Mouse (Mus musculus) heart, postnatal 25 days (tissue): ENCODE results near the gene Dus1l. TPM values are rescaled to one million over a fixed set of nuclear protein-coding genes. Genes with fewer than 3 reads are reported as not detected.
"Not testable (repeated sequence)": the region's sequence is repeated elsewhere in the genome, so short reads cannot be mapped to it uniquely, and the experiment has no call there.

Experiments
- DNase-seq: peaks from one replicate; pipeline ENCODE4 v3.0.0; 2022; ENCODE audit warnings: low spot score
- intact Hi-C: fragments of 180-260 bp; cut with DNase I; formaldehyde crosslinking; loops from one replicate; pipeline ENCODE4 v1.15.1; 2025
- total RNA-seq, 2 experiments: library from RNA; stranded (reverse); gene quantifications; 2 replicates each; pipeline ENCODE4 v1.2.3; 2021

The Dus1l gene
- total RNA-seq = 10 to 100 TPM; 26.8 to 27.8 TPM

- peak; percentile 89 for DNase-seq
- intact Hi-C loops = loop anchor here (1.0 kb wide), 1 partner anchor 12 kb away; the partner anchor contains the start of genes Gps1 and Rfng
Observed at GRCm38 (mm10) chr11:120795756-120796613, at the start of gene Dus1l. TSS of gene Dus1l (minus strand) at chr11:120796403.

GRCm38 (mm10) chr11:120844329-120844728 lies 48.1 kb upstream of the Dus1l start:
- intact Hi-C loops = no loop called here
- DNase-seq = no peak

- DNase-seq = no peak
- intact Hi-C loops = no loop called here
Observed at GRCm38 (mm10) chr11:120833555-120834280, 37.5 kb upstream of the Dus1l start.

GRCm38 (mm10) chr11:120832962-120833361 lies 36.8 kb upstream of the Dus1l start:
- intact Hi-C loops, DNase-seq: not testable (repeated sequence)

- no peak for DNase-seq
- intact Hi-C loops = no loop called here
Observed at GRCm38 (mm10) chr11:120831659-120832440, 35.6 kb upstream of the Dus1l start.

- no peak for DNase-seq
- intact Hi-C loops = no loop called here
Observed at GRCm38 (mm10) chr11:120830686-120831085, 34.5 kb upstream of the Dus1l start.

- intact Hi-C loops = no loop called here
- no peak for DNase-seq
Observed at GRCm38 (mm10) chr11:120829757-120830532, 33.7 kb upstream of the Dus1l start.

- intact Hi-C loops = no loop called here
- no peak for DNase-seq
Observed at GRCm38 (mm10) chr11:120828416-120828815, 32.2 kb upstream of the Dus1l start.

- intact Hi-C loops = no loop called here
- no peak for DNase-seq
Observed at GRCm38 (mm10) chr11:120826016-120826953, 30.1 kb upstream of the Dus1l start.

- DNase-seq = no peak
- intact Hi-C loops = loop anchor here (2.0 kb wide), 1 partner anchor 79 kb away; no protein-coding TSS in a partner anchor
Observed at GRCm38 (mm10) chr11:120825289-120825863, 29.2 kb upstream of the Dus1l start.

- intact Hi-C loops = loop anchor here (2.0 kb wide), 1 partner anchor 80 kb away; no protein-coding TSS in a partner anchor
- no peak for DNase-seq
Observed at GRCm38 (mm10) chr11:120824787-120825288, 28.6 kb upstream of the Dus1l start.

GRCm38 (mm10) chr11:120823956-120824786 lies 28.0 kb upstream of the Dus1l start, which contains the start of gene Fasn:
TSS of gene Fasn (minus strand) at chr11:120824547.
- intact Hi-C loops = loop anchor here (2.0 kb wide), 1 partner anchor 81 kb away; no protein-coding TSS in a partner anchor
- DNase-seq = peak; percentile 94

- DNase-seq = no peak
- intact Hi-C loops = no loop called here
Observed at GRCm38 (mm10) chr11:120823551-120823947, 27.3 kb upstream of the Dus1l start.

GRCm38 (mm10) chr11:120822831-120823550 lies 26.8 kb upstream of the Dus1l start:
- intact Hi-C loops = no loop called here
- DNase-seq = no peak

GRCm38 (mm10) chr11:120822321-120822720 lies 26.1 kb upstream of the Dus1l start:
- intact Hi-C loops = no loop called here
- no peak for DNase-seq
